Mouse (Mus musculus) lung, embryonic 14.5 days (tissue): Measurements from ENCODE around the gene Gapt. TPM values are rescaled to one million over a fixed set of nuclear protein-coding genes. Genes with fewer than 3 reads are reported as not detected.
"Not testable (repeated sequence)": the region's sequence is repeated elsewhere in the genome, so short reads cannot be mapped to it uniquely, and the experiment has no call there.

Experiments used
- ATAC-seq: fragments of 200-750 bp; cut with Nextera tagmentation; 2 replicates; pipeline ENCODE4 v1.8.0; 2017; ENCODE audit warnings: mild to moderate bottlenecking, moderate TSS enrichment, moderate library complexity; ENCODE audit not compliant: insufficient read depth
- DNase-seq: peaks from one replicate; pipeline ENCODE4 v3.0.0-alpha.2; 2015
- H3K27ac ChIP-seq: fragments of 300-500 bp; sonication (generic); 2 replicates; pipeline ENCODE4 v1.5.1; 2014; ENCODE audit warnings: low read depth, mild to moderate bottlenecking, moderate library complexity
- H3K27me3 ChIP-seq: fragments of 300-500 bp; sonication (generic); 2 replicates; pipeline ENCODE4 v1.6.1; 2014; ENCODE audit warnings: low read length, control low read depth; ENCODE audit not compliant: insufficient read depth
- H3K36me3 ChIP-seq: fragments of 300-500 bp; sonication (generic); 2 replicates; pipeline ENCODE4 v1.6.1; 2014; ENCODE audit warnings: control low read depth; ENCODE audit not compliant: insufficient read depth
- H3K4me1 ChIP-seq: fragments of 300-500 bp; sonication (generic); 2 replicates; pipeline ENCODE4 v1.6.1; 2014; ENCODE audit warnings: antibody characterized with exemption, control low read depth; ENCODE audit not compliant: insufficient read depth
- H3K4me2 ChIP-seq: fragments of 300-500 bp; sonication (generic); 2 replicates; pipeline ENCODE4 v1.6.1; 2014; ENCODE audit warnings: mild to moderate bottlenecking
- H3K4me3 ChIP-seq: fragments of 300-500 bp; sonication (generic); 2 replicates; pipeline ENCODE4 v1.5.1; 2014; ENCODE audit warnings: low read depth, low read length
- H3K9ac ChIP-seq: fragments of 300-500 bp; sonication (generic); 2 replicates; pipeline ENCODE4 v1.6.1; 2014
- H3K9me3 ChIP-seq: fragments of 300-500 bp; sonication (generic); 2 replicates; pipeline ENCODE4 v1.6.1; 2016; ENCODE audit warnings: low read depth, low read length, control low read depth
- CTCF ChIP-seq: IDR thresholded peaks from 2 replicates; pipeline ENCODE4 v1.5.1; 2016; ENCODE audit warnings: antibody characterized with exemption, low read depth
- WGBS: fragments of 180-500 bp; shearing (Covaris S2); extraction: QIAGEN DNeasy Blood & Tissue Kit; methylation state at CpG from one replicate; pipeline ENCODE4 v1.1.7; 2014; 5-methylcytosine and 5-hydroxymethylcytosine counted together
- polyA plus RNA-seq: library from polyadenylated mRNA; unstranded; fragments of >200 nt; fragmentation: Nextera tagmentation; extraction: Ambion mirVana; gene quantifications from 2 replicates; pipeline ENCODE4 v1.2.1, GENCODE M21; 2014

Gapt gene
- 0.47 and 0.53 TPM in 2 replicates for polyA plus RNA-seq

- 60% methylated on average over 2 of the region's 2 CpGs for WGBS
- Histone ChIP-seq H3K27me3 (no peaks in the 10 kb centered on the region), H3K4me1 (no peaks in the 10 kb centered on the region), H3K36me3 (no peaks in the 10 kb centered on the region), H3K27ac (no peak within 1 kb of the TSS), H3K9ac (no peak within 1 kb of the TSS), H3K9me3 (no peaks in the 10 kb centered on the region), H3K4me3 (no peak within 1 kb of the TSS), H3K4me2 (no peak within 1 kb of the TSS)
- TF ChIP-seq CTCF: no peak
- ATAC-seq: no peak
- no peak for DNase-seq
These were observed at the start of gene Gapt for GRCm38 (mm10) chr13:110356941-110357340. Gapt (minus strand) TSS chr13:110357199.

DNA sequence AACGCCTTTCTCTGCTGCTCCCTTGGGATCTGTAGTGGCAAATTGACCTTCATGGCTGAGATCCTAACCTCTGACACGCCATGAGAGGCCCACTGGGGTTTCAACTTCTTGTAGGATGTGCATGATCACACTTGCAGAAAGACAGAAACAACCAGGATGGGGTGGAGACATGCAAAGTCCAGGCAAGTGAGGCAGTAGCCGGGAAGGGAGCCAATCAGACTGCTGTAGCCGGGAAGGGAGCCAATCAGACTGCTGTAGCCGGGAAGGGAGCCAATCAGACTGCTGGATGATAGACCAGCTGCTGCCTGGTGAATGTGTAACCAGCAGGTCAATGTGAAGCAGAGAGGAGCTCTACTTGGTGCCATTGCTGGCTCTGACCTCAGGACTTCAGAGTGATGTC lies 49.2 kb upstream of the Gapt start:
- Histone ChIP-seq H3K4me3 (no peak overlapping the region), H3K36me3 (peaks cover 5% of the 10 kb centered on the region), H3K27me3 (no peaks in the 10 kb centered on the region), H3K27ac (no peak overlapping the region), H3K4me2 (no peak overlapping the region), H3K9me3 (no peaks in the 10 kb centered on the region), H3K9ac (no peak overlapping the region), H3K4me1 (0 out of 2 replicates have a peak, but pooled peaks cover 6% of the 10 kb centered on the region)
- WGBS: 83% methylated on average over 5 of the region's 5 CpGs
- ATAC-seq (peak; percentile 60), DNase-seq (peak; percentile 20)
- no peak for TF ChIP-seq CTCF

DNA sequence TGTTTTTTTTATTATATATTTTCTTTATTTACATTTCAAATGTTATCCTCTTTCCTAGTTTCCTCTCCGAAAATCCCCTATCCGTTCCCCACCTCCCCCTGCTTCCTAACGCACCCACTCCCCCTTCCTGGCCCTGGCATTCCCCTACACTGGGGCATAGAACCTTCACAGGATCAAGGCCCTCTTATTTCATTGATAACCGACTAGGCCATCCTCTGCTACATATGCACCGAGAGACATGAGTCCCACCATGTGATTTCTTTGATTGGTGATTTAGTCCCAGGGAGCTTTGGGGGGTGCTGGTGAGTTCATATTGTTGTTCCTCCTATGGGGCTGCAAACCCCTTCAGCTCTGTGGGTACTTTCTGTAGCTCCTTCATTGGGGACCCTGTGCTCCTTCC lies 47.7 kb upstream of the Gapt start:
- H3K4me1 ChIP-seq, H3K4me2 ChIP-seq, H3K4me3 ChIP-seq, ATAC-seq, DNase-seq, H3K27me3 ChIP-seq, H3K27ac ChIP-seq, H3K9ac ChIP-seq, H3K9me3 ChIP-seq: not testable (repeated sequence)
- H3K36me3 ChIP-seq: peaks cover 19% of the 10 kb centered on the region
- 78% methylated on average over 5 of the region's 5 CpGs for WGBS

DNA sequence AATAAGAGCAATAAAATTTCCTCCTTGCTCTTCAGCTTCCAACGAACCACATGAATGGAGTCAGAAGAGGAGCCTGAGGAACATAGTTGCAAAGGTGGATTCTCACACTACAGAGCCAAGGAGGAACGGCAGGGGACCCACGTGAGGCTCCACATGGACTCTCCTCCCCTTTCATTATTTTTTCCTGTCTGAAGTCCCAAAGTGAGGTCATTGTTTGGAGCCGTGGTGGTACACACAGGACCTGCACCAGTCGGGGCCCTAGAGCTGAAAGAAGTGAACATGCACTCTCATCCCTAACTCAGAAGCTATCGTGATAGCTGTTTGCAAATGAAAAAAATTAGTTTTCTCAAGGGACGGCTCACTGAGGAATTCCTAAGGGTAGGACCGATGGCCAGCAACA lies 47.1 kb upstream of the Gapt start:
- no peak overlapping the region for H3K9ac ChIP-seq
- H3K9me3 ChIP-seq: no peaks in the 10 kb centered on the region
- no peak for TF ChIP-seq CTCF
- H3K36me3 ChIP-seq: peaks cover 26% of the 10 kb centered on the region
- ATAC-seq: no peak
- peak; percentile 32 for DNase-seq
- no peak overlapping the region for H3K4me3 ChIP-seq
- H3K27ac ChIP-seq: no peak overlapping the region
- 68% methylated on average over 8 of the region's 8 CpGs for WGBS
- H3K27me3 ChIP-seq: no peaks in the 10 kb centered on the region
- no peak overlapping the region for H3K4me2 ChIP-seq
- no peaks in the 10 kb centered on the region for H3K4me1 ChIP-seq

- Histone ChIP-seq H3K4me1 (peaks cover 4% of the 10 kb centered on the region; the same call in 1 of the 2 replicates), H3K27ac (no peak overlapping the region), H3K4me2 (no peak overlapping the region), H3K27me3 (no peaks in the 10 kb centered on the region), H3K4me3 (no peak overlapping the region), H3K36me3 (peaks cover 47% of the 10 kb centered on the region), H3K9ac (no peak overlapping the region), H3K9me3 (no peaks in the 10 kb centered on the region)
- peak; percentile 25 for DNase-seq
- no peak for ATAC-seq
- WGBS: 81% methylated on average over 2 of the region's 2 CpGs
- TF ChIP-seq CTCF: no peak
These were observed 44.9 kb upstream of the Gapt start for GRCm38 (mm10) chr13:110401877-110402276.

DNA sequence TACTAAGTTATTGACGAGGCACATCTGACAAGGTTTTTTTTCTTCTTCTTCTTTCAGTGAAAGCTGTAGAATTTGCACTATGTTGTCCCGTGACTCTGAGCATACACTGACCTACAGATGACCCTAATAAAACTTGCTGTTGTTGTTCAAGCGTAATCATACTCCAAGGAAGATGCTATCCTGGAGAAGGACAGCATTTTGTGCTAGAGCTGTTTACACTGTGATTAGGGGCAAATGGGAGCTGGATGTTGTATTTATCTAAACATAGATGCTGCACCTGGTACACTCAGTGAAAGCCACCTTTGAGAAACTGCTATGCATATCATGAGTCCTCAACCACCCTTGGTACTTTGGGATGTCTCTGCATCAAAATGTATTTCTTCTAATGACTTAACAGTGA lies 44.4 kb upstream of the Gapt start:
- ATAC-seq (no peak), DNase-seq (peak; percentile 33)
- H3K4me1 ChIP-seq: peaks cover 4% of the 10 kb centered on the region; the same call in 1 of the 2 replicates
- 68% methylated on average over 3 of the region's 3 CpGs for WGBS
- TF ChIP-seq CTCF: no peak
- H3K27me3 ChIP-seq: no peaks in the 10 kb centered on the region
- H3K4me2 ChIP-seq: no peak overlapping the region
- no peaks in the 10 kb centered on the region for H3K9me3 ChIP-seq
- H3K4me3 ChIP-seq: no peak overlapping the region
- H3K9ac ChIP-seq: no peak overlapping the region
- peaks cover 51% of the 10 kb centered on the region for H3K36me3 ChIP-seq
- H3K27ac ChIP-seq: no peak overlapping the region

GRCm38 (mm10) chr13:110398513-110399270 lies 41.7 kb upstream of the Gapt start:
- TF ChIP-seq CTCF: no peak
- DNase-seq (peak; percentile 71), ATAC-seq (no peak)
- H3K9me3 ChIP-seq: no peaks in the 10 kb centered on the region
- peak overlapping the region; percentile 80 for H3K27ac ChIP-seq
- peak overlapping the region; percentile 93 for H3K4me2 ChIP-seq
- WGBS: 54% methylated on average over 24 of the region's 24 CpGs
- H3K27me3 ChIP-seq: no peaks in the 10 kb centered on the region
- peak overlapping the region; percentile 96 for H3K9ac ChIP-seq
- H3K36me3 ChIP-seq: peaks cover 57% of the 10 kb centered on the region
- peaks cover 4% of the 10 kb centered on the region; the same call in 1 of the 2 replicates for H3K4me1 ChIP-seq
- H3K4me3 ChIP-seq: peak overlapping the region; percentile 88
